Mouse (Mus musculus) neural tube, embryonic 15.5 days (tissue): ENCODE data around the gene Bach2. TPM values are rescaled to one million over a fixed set of nuclear protein-coding genes. Genes with fewer than 3 reads are reported as not detected.

Experiments
- ATAC-seq: fragments of 200-750 bp; cut with Nextera tagmentation; 2 replicates; pipeline ENCODE4 v1.8.0; 2017; ENCODE audit warnings: mild to moderate bottlenecking, moderate TSS enrichment, moderate library complexity; ENCODE audit not compliant: low FRiP score
- H3K27ac ChIP-seq: fragments of 300-500 bp; sonication (generic); replicated peaks from 2 replicates; pipeline ENCODE4 v1.5.1; 2015; ENCODE audit warnings: mild to moderate bottlenecking, inconsistent platforms
- H3K27me3 ChIP-seq: fragments of 300-500 bp; sonication (generic); replicated peaks from 2 replicates; pipeline ENCODE4 v1.6.1; 2015; ENCODE audit warnings: inconsistent platforms
- H3K36me3 ChIP-seq: fragments of 300-500 bp; sonication (generic); 2 replicates; pipeline ENCODE4 v1.6.1; 2015; ENCODE audit warnings: inconsistent platforms
- H3K4me1 ChIP-seq: fragments of 300-500 bp; sonication (generic); 2 replicates; pipeline ENCODE4 v1.6.1; 2015; ENCODE audit warnings: inconsistent platforms
- H3K4me2 ChIP-seq: fragments of 300-500 bp; sonication (generic); 2 replicates; pipeline ENCODE4 v1.6.1; 2015; ENCODE audit warnings: inconsistent platforms, mild to moderate bottlenecking, moderate library complexity
- H3K4me3 ChIP-seq: fragments of 300-500 bp; sonication (generic); replicated peaks from 2 replicates; pipeline ENCODE4 v1.5.1; 2015; ENCODE audit warnings: mild to moderate bottlenecking, inconsistent platforms
- H3K9ac ChIP-seq: fragments of 300-500 bp; sonication (generic); replicated peaks from 2 replicates; pipeline ENCODE4 v1.6.1; 2015; ENCODE audit warnings: mild to moderate bottlenecking, inconsistent platforms
- H3K9me3 ChIP-seq: fragments of 300-500 bp; sonication (generic); replicated peaks from 2 replicates; pipeline ENCODE4 v1.6.1; 2016; ENCODE audit warnings: inconsistent platforms
- WGBS: fragments of 180-500 bp; shearing (Covaris S2); methylation state at CpG from one replicate; pipeline ENCODE4 v1.1.7; 2015; ENCODE audit warnings: mixed read lengths; 5-methylcytosine and 5-hydroxymethylcytosine counted together
- polyA plus RNA-seq: library from polyadenylated mRNA; unstranded; fragments of >200 nt; fragmentation: Nextera tagmentation; extraction: Ambion mirVana; gene quantifications from 2 replicates; pipeline ENCODE4 v1.2.1, GENCODE M21; 2015

Bach2 gene
- polyA plus RNA-seq, 1 experiment from 2014 or later = 24.3 TPM

DNA sequence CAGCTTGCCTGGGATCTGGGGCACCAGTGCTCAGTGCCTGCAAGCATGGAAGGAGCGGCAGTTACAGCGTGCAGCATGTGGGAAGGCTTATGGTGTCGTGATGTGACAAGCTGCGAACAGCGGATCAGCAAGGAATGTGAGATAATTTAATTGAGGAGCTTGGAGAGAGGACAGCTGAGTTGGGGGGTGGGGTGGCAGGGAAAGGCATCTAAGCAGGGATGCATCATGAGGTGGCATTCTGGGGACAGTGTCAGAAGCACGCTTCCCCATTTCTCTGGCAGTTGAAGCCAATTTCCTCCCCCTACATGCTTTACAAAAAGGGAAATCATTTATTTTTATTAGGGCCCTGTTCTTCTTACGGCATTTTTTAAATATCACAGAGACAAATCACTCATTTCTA lies 134.5 kb downstream of the Bach2 start:
- Histone ChIP-seq H3K27me3 (no peaks in the 10 kb centered on the region), H3K9ac (peak overlapping the region; percentile 28; the same call in 1 of the 2 replicates), H3K36me3 (no peaks in the 10 kb centered on the region), H3K4me2 (peak overlapping the region; percentile 13; the same call in 1 of the 2 replicates), H3K4me3 (no peak overlapping the region), H3K9me3 (no peaks in the 10 kb centered on the region), H3K4me1 (peaks cover 81% of the 10 kb centered on the region), H3K27ac (peak overlapping the region; percentile 61)
- peak; percentile 33; the same call in 1 of the 2 replicates for ATAC-seq
- 23% methylated on average over 7 of the region's 7 CpGs for WGBS

DNA sequence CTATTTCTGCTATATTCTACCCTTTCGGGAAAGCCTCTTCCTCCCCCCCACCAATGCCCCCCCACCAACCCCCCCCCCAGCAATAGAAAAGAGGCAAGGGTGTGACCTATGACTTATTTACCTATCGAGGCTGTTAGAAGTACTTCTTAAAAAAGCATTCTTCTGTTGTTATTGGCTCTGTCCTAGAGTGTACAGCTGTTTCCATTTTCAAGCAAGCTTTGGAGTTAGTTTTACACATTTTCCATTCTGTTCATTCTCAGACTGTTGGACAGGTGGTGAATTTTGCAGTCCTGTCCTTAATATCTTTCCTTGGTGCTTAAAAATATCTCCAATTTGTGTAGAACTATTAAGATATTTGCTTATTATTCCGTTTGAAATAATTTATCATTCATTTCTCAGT lies 134.9 kb downstream of the Bach2 start:
- Histone ChIP-seq H3K36me3 (no peaks in the 10 kb centered on the region), H3K4me2 (no peak overlapping the region), H3K9me3 (no peaks in the 10 kb centered on the region), H3K4me1 (peaks cover 76% of the 10 kb centered on the region), H3K27ac (no peak overlapping the region), H3K4me3 (no peak overlapping the region), H3K9ac (no peak overlapping the region), H3K27me3 (no peaks in the 10 kb centered on the region)
- ATAC-seq = no peak
- WGBS = 65% methylated on average over 3 of the region's 3 CpGs

DNA sequence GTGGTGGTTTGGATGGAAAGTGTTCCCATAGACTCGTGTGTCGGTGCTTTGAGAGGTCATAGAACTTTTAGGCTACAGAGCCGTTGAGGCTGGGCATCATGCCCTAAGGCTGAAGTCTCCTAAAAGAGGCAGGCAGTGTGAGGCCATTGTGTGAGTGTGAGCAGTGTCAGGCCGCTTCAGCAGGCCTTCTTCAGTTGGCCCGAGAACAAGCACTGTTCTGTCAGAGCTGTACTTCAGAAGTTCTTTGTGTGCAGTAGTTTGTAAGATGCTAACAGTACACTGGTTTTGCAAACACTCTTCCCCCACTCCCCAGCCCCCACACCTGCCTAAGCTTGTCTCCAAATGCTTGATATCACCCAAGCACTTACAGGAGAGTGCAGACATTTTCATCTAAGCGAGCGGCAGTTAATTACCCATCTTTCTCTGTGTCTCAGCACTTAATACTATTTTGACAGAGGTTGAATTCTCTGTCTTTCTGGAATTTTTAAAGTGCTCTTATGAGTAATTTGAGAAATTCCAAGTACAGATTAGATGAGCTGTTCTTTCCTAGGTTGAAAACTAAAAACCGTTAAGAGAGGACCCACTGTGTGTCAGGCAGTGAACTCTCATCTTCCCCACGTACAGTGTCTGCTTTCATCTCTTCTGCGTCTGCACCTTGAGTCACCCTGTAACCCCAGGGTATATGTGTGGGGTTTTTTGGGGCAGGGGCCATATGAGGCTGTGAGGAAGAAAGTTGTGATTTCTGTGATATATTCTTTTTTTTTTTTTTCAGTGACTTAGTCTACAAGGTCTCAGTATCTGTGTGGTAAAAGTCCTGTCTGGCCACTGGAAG lies 136.4 kb downstream of the Bach2 start:
- Histone ChIP-seq H3K27ac (no peak overlapping the region; the same call in 1 of the 2 replicates), H3K9me3 (no peaks in the 10 kb centered on the region), H3K9ac (no peak overlapping the region), H3K4me2 (no peak overlapping the region), H3K27me3 (no peaks in the 10 kb centered on the region), H3K4me3 (no peak overlapping the region), H3K36me3 (no peaks in the 10 kb centered on the region), H3K4me1 (peaks cover 64% of the 10 kb centered on the region)
- peak; percentile 15; the same call in 1 of the 2 replicates for ATAC-seq
- WGBS = 66% methylated on average over 10 of the region's 10 CpGs

DNA sequence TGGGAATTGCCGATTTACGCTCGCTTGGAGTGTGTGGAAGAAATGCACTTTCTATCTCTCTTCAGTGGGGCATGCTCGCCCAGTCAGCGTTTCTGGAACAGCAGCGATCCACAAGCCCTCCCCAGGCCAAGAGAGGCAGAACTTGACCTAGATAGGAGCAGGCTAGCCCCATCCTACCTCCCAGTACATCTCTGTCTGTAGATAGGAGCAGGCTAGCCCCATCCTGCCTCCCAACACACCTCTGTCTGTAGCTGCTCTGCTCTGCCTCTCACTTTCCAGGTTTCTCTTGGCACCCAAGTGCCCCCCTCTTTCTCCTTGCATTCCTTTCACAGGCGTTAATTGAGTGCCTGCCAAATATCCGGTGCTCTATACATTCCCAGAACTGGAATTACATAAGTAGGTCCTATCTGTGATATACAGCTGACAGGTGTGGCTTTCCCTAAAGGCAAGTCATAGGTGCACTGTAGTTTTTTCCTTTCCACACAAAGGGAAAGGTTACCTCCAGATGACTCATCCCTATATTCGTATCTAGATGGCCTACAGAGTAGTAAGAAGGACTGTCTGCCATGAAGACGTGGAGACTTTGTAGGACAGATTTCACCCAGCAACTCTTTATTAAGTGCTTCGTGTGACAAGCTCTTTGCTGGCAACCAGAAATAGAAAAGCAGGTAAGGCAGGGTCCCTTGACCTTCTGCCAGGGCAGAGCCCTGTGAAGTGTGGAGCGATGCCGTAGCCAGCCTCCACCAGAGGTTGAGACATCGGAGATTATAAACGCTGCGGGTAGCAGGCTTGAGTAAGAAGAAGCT lies 137.3 kb downstream of the Bach2 start:
- Histone ChIP-seq H3K4me3 (no peak overlapping the region), H3K27ac (no peak overlapping the region), H3K9me3 (no peaks in the 10 kb centered on the region), H3K27me3 (no peaks in the 10 kb centered on the region), H3K36me3 (no peaks in the 10 kb centered on the region), H3K4me2 (no peak overlapping the region), H3K4me1 (peaks cover 55% of the 10 kb centered on the region), H3K9ac (no peak overlapping the region)
- ATAC-seq = no peak
- WGBS = 85% methylated on average over 16 of the region's 16 CpGs

DNA sequence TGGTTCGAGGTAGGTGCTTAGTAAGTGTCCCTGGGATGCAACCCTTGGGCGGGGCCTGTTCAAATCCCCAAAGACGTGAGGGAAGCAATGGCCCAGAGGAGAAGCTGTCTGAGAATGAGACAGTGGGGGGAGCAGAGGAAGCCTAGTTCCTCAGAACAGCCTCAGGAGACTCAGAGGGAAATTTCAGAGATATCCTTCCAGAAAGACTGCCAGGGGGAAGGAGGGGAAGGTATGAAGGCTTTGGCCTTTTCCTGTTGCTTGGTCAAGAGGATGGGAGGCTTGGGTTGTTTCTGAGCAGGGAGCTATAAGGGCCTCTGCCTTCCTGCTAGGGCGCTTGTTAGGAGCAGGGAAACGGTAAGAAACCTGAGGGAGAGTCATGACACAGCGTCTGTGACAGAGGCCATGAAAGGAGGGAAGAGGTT lies 137.9 kb downstream of the Bach2 start:
- no peak overlapping the region for H3K4me3 ChIP-seq
- 76% methylated on average over 6 of the region's 6 CpGs for WGBS
- H3K4me1 ChIP-seq = peaks cover 58% of the 10 kb centered on the region
- H3K9ac ChIP-seq = no peak overlapping the region
- no peak for ATAC-seq
- H3K36me3 ChIP-seq = no peaks in the 10 kb centered on the region
- H3K4me2 ChIP-seq = no peak overlapping the region
- no peaks in the 10 kb centered on the region for H3K27me3 ChIP-seq
- H3K9me3 ChIP-seq = no peaks in the 10 kb centered on the region
- no peak overlapping the region for H3K27ac ChIP-seq

DNA sequence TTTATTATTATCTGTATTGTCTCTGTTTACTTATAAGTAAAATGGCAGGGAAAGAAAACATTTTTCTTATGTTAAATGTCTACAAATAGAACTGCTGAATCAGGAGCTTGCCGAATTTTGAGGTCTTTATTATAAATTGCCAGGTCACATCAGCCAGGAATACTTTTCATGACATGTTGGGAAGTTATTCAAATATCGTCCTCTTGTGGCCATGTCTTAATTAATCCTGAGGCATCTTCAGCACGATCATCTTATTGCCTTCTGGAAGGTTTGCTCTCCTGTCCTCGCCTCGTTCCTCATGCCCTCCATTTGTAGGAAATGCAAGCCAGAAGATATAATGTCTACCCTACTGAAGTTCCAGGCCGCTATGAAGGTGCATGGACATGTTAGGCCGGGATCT lies 140.5 kb downstream of the Bach2 start:
- Histone ChIP-seq H3K9ac (no peak overlapping the region), H3K36me3 (no peaks in the 10 kb centered on the region), H3K4me1 (peaks cover 49% of the 10 kb centered on the region), H3K9me3 (no peaks in the 10 kb centered on the region), H3K27ac (no peak overlapping the region), H3K4me3 (no peak overlapping the region), H3K4me2 (no peak overlapping the region), H3K27me3 (no peaks in the 10 kb centered on the region)
- WGBS = 88% methylated on average over 7 of the region's 7 CpGs
- no peak for ATAC-seq

DNA sequence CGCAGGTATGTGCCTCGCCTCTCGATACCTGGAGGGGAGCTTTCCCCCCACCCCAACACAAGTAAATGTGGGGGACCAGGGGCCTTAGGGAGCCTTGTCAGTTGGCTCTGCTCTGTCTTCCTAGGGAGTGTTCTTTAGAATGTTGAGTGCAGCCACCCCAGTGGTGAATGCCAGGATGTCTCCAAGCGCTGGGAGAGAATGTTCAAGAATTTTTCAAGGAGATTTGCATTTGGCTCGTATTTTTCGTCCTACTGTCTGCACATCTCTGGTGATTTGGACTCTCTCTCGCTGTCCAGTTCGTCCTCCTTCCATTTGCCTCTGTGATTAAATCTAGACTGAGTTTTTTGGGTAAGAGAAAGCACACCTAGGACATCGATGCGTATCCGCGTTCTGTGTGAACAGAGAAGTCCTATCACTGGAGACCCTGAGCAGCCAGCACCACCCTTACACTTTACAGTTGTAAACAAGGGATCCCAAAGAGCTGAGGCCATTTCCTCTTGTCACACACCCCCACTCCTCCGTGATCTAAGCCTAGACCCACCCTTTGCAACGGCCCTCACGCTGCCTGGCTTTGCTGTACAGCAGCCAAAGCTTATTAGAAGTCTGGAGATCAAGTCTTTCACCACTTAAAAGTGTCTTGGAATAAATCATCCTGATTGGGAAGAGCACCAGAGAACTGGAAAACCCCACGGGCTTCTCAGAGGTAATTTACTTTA lies 143.2 kb downstream of the Bach2 start:
- no peak overlapping the region for H3K4me3 ChIP-seq
- no peaks in the 10 kb centered on the region for H3K9me3 ChIP-seq
- WGBS = 60% methylated on average over 16 of the region's 16 CpGs
- no peak overlapping the region for H3K4me2 ChIP-seq
- H3K27me3 ChIP-seq = no peaks in the 10 kb centered on the region
- H3K27ac ChIP-seq = peak overlapping the region; percentile 78
- peak; percentile 67 for ATAC-seq
- no peaks in the 10 kb centered on the region for H3K36me3 ChIP-seq
- H3K4me1 ChIP-seq = peaks cover 33% of the 10 kb centered on the region
- H3K9ac ChIP-seq = no peak overlapping the region

DNA sequence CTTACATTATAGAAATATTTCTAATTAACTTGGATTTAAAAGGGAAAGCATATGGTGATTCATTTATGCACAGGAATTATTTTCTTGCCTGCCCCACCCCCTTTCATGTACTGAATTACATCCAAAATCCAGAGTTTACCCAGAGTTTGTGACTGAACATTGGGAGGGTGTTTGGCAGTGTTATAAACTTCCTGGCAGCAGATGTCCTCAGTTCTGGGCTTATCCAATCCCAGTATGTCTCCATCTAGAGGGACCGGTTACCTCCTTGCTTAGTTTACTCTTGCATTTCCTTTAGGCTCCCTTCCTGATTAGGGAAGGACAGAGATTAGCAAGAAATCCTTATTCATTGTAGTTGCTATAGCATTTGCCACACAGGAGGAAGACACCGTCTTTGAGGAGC lies 146.5 kb downstream of the Bach2 start:
- no peak for ATAC-seq
- H3K4me3 ChIP-seq = no peak overlapping the region
- no peaks in the 10 kb centered on the region for H3K9me3 ChIP-seq
- H3K4me2 ChIP-seq = no peak overlapping the region
- 87% methylated on average over 2 of the region's 2 CpGs for WGBS
- peaks cover 58% of the 10 kb centered on the region for H3K4me1 ChIP-seq
- no peak overlapping the region for H3K9ac ChIP-seq
- no peak overlapping the region for H3K27ac ChIP-seq
- H3K36me3 ChIP-seq = no peaks in the 10 kb centered on the region
- H3K27me3 ChIP-seq = no peaks in the 10 kb centered on the region

DNA sequence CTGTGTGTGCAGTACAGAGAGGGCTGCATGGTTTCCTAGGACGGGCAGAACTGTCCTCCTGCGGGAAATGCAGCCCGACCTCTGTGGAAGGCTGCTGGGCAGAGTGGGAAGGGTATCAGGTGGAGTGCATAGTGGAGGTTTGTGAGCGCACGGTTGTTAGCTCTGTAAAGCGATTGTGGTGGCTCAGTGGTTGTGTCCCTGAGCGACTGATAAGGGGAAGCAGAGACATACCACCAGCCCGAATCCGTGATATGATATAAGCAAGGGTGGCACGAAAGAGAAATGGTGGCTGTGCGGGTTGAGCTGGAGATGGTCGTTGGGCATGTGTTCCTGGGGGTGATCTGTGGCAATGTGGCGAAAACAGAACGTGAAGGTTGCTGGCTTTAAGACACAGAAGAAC lies 147.0 kb downstream of the Bach2 start:
- Histone ChIP-seq H3K9ac (no peak overlapping the region), H3K36me3 (no peaks in the 10 kb centered on the region), H3K4me2 (no peak overlapping the region), H3K27me3 (no peaks in the 10 kb centered on the region), H3K9me3 (no peaks in the 10 kb centered on the region), H3K27ac (no peak overlapping the region), H3K4me1 (peaks cover 58% of the 10 kb centered on the region), H3K4me3 (no peak overlapping the region)
- 94% methylated on average over 14 of the region's 14 CpGs for WGBS
- ATAC-seq = no peak

DNA sequence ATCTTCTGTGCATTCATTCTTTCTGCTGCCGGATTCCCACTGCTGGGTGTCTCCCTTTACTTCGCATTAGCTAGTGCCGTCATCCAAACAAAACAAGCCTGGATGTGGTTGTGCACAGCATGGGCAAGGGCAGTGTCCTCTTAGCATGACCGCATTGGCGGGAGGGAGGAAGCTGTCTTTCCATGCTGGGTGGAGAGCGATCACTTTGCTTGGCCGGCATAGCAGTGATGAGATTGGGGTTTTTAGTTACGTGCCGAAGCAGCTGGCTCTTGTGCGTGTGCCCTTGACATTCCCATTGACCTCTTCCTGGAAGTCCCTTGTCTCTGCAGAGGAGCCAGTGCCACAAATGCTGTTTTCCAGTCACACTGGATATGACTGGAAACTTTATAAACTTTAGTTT lies 147.7 kb downstream of the Bach2 start:
- no peaks in the 10 kb centered on the region for H3K27me3 ChIP-seq
- H3K4me2 ChIP-seq = no peak overlapping the region
- H3K4me1 ChIP-seq = peaks cover 53% of the 10 kb centered on the region
- no peak overlapping the region for H3K27ac ChIP-seq
- no peaks in the 10 kb centered on the region for H3K36me3 ChIP-seq
- no peaks in the 10 kb centered on the region for H3K9me3 ChIP-seq
- ATAC-seq = no peak
- WGBS = 81% methylated on average over 10 of the region's 10 CpGs
- H3K4me3 ChIP-seq = no peak overlapping the region
- no peak overlapping the region for H3K9ac ChIP-seq

DNA sequence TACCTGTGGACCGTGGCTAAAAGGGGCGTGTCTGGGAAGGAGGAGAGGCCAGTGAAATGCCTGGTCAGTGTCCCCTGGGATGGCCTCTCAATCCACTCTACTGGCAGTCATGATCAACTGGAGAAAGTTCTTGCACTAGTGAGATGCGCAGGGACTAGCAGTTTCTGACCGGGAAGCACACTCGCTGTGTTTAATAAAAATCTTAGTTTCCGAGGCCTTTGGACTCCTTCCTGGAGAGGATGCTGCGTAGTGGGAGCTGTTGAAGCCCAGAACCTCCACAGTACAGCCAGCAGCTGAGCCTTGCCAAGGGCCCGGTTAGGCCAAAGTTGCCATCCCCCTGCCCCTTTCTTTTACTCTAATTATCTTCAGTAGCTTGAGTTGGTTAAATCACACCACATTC lies 148.3 kb downstream of the Bach2 start:
- Histone ChIP-seq H3K36me3 (no peaks in the 10 kb centered on the region), H3K27ac (peak overlapping the region; percentile 37; the same call in 1 of the 2 replicates), H3K4me1 (peaks cover 48% of the 10 kb centered on the region), H3K9me3 (no peaks in the 10 kb centered on the region), H3K4me2 (no peak overlapping the region), H3K9ac (no peak overlapping the region), H3K4me3 (no peak overlapping the region), H3K27me3 (no peaks in the 10 kb centered on the region)
- 73% methylated on average over 8 of the region's 8 CpGs for WGBS
- ATAC-seq = no peak
